Mouse (Mus musculus): Measurements from ENCODE around the gene Mapkapk3.
"Not testable (repeated sequence)": the region's sequence is repeated elsewhere in the genome, so short reads cannot be mapped to it uniquely, and the experiment has no call there.

Mapkapk3 gene

GRCm38 (mm10) chr9:107307099-107307872 is 17.6 kb upstream of the Mapkapk3 start:
- no peak for DNase-seq (ENCODE audit: low spot score in 2 of 2)

DNA sequence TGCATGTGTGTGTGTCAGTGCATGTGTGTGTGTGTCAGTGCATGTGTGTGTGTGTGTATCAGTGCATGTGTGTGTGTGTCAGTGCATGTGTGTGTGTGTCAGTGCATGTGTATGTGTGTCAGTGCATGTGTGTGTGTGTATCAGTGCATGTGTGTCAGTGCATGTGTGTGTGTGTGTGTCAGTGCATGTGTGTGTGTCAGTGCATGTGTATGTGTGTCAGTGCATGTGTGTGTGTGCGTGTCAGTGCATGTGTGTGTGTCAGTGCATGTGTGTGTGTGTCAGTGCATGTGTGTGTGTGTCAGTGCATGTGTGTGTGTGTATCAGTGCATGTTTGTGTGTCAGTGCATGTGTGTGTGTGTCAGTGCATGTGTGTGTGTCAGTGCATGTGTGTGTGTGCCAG is 17.0 kb upstream of the Mapkapk3 start:
- not testable (repeated sequence) for DNase-seq (ENCODE audit: low spot score in 2 of 2)

DNA sequence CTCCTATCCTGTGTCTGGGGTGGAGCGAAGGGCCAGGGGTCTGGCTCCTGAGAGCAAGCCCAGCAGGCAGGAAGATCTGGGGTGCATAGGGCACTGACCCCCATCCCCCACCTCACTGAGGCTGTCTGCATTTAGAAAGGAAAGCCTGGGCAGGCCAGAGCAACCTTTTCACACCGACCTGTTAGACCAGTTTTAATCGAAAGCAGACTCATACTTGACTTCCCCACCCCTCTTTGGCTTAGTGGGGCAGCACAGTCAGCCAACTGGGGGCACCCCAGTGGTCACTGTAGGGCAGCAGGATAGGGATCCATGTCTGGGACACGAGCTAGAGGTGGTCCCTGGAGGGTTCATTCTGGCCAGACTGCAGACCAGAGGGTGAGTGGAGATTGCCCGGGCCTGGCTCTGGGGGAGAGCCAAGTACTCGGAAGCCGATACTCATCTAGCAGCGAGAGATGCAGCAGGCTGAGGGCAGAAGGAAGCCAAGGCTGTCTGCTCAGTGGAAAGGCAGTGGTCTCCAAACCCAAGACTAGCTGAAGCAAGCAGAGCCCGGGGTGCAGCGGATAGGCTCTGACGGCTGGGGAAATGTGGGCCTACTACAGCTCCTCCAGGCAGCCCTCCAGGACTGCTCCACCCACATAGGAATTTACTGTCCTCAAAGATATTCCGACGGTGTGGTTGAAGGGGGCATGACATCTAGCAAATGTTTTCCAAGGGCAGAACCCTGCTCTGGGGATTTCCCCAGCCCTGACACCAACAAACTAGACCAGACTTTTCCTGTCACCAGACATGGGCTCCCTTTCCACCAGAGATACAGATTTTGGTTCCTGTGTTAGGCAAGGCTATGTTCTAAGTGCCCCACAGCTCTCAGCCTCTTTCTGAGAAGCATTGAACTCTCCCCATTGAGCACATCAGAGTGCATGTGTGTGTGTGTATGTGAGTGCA is 16.2 kb upstream of the Mapkapk3 start:
- no peak for DNase-seq (ENCODE audit: low spot score in 2 of 2)

GRCm38 (mm10) chr9:107305012-107305411 is 15.3 kb upstream of the Mapkapk3 start:
- DNase-seq (ENCODE audit: low spot score in 2 of 2): no peak

- no peak for DNase-seq (ENCODE audit: low spot score in 2 of 2)
Measured at GRCm38 (mm10) chr9:107304383-107304782, 14.7 kb upstream of the Mapkapk3 start.

DNA sequence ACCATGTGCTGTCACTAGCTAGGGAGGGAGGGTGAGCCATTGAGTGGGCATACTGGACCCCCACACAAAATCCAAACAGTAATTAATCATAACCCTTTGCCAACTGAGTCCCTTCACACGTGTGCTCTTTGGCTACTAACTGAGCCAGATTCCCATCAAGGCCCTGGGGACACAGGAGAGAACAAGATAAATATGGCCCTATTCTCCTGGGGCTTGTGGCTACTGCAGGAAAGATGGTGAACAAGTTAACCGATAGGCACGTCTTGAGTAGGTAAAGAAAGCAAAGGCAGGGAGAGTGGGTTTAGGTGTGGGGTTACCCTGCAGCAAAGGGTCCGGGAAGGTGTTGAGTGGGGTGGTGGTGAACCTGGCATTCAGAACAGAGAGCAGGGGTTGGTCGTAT is 14.2 kb upstream of the Mapkapk3 start:
- no peak for DNase-seq (ENCODE audit: low spot score in 2 of 2)

DNA sequence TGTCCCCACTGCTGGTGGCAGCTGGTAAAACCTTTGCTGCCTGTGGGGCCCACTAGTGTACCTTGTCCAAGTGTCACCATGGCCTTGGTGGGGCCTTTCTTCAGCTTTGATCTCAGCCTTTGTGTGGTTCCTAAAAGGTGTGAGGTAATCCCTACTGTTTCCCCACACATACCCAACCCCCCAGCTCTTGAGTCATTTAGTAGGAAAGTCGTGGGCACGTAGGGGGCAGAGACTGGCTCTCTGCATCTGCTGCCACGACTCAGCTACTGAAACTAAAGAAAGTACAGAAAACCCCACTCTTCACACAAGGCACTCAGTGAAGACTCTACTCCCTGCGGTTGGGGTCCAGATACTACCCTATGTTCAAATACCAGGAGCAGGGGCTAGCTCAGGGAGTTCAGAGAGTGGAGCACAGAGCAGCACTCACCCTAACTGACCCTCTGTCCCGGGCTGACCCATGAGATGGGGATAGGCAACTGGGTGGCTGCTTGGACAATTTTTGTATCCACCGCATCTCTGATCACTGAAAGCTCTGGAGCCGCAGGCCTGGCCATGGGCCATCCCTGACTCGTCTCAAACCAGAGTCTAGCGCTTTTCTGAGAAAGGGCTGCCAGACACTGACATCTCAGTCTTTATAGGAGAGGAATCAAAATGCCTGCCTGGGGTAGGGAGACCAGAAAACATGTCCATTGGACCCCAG is 13.6 kb upstream of the Mapkapk3 start:
- peak in 1 of 2 experiments; percentile 31 for DNase-seq (ENCODE audit: low spot score in 2 of 2)

GRCm38 (mm10) chr9:107302592-107302991 is 12.9 kb upstream of the Mapkapk3 start:
- no peak for DNase-seq (ENCODE audit: low spot score in 2 of 2)

GRCm38 (mm10) chr9:107301554-107302331 is 12.1 kb upstream of the Mapkapk3 start:
- no peak for DNase-seq (ENCODE audit: low spot score in 2 of 2)

DNA sequence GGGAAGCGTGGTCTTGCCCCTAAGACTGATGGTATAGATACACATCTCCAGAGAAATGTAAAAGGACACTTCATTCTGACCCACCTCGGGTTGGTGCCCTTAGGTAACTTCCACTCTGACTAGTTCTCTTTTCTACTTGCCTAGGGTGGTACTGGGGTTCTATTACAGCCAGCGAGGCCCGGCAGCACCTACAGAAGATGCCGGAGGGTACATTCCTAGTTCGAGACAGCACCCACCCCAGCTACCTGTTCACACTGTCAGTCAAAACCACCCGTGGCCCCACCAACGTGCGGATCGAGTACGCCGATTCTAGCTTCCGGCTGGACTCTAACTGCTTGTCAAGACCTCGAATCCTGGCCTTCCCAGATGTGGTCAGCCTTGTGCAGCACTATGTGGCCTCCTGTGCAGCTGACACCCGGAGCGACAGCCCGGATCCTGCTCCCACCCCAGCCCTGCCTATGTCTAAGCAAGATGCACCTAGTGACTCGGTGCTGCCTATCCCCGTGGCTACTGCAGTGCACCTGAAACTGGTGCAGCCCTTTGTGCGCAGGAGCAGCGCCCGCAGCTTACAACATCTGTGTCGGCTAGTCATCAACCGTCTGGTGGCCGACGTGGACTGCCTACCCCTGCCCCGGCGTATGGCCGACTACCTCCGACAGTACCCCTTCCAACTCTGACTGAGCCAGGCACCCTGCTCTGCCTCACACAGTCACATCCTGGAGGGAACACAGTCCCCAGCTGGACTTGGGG is 10.7 kb upstream of the Mapkapk3 start:
- no peak for DNase-seq (ENCODE audit: low spot score in 2 of 2)

- no peak for DNase-seq (ENCODE audit: low spot score in 2 of 2)
Measured at GRCm38 (mm10) chr9:107299783-107300182, 10.1 kb upstream of the Mapkapk3 start.

GRCm38 (mm10) chr9:107298876-107299275 is 9.2 kb upstream of the Mapkapk3 start:
- DNase-seq (ENCODE audit: low spot score in 2 of 2): no peak

- no peak for DNase-seq (ENCODE audit: low spot score in 2 of 2)
Measured at GRCm38 (mm10) chr9:107298059-107298780, 8.5 kb upstream of the Mapkapk3 start.

- no peak for DNase-seq (ENCODE audit: low spot score in 2 of 2)
Measured at GRCm38 (mm10) chr9:107297658-107298057, 8.0 kb upstream of the Mapkapk3 start.

- peak in 1 of 2 experiments; percentile 23 for DNase-seq (ENCODE audit: low spot score in 2 of 2)
Measured at GRCm38 (mm10) chr9:107297059-107297458, 7.4 kb upstream of the Mapkapk3 start.

DNA sequence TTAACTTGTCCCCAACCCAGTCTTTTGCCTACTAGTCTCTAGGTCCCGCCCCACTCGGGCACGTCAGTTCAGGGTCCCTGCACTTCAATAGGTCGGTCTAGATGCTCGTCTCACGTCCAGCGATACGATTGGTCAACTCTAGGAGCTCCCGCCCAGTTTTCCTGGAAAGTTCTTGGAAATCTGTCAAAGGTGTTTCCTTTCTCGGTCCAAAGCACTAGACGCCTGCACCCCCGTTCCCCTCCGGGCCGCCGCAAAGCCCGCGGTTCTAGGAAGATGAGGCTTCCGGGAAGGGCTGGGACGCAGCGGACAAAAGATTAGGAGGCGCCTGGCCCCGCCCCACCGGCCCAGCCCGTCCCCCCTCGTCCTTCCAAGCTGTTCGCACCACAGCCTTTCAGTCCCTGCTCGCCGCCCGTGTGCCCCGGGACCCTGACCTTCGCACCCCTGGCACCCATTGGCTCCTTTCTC is 6.9 kb upstream of the Mapkapk3 start:
- DNase-seq (ENCODE audit: low spot score in 2 of 2): peak; percentile 95 to 97

DNA sequence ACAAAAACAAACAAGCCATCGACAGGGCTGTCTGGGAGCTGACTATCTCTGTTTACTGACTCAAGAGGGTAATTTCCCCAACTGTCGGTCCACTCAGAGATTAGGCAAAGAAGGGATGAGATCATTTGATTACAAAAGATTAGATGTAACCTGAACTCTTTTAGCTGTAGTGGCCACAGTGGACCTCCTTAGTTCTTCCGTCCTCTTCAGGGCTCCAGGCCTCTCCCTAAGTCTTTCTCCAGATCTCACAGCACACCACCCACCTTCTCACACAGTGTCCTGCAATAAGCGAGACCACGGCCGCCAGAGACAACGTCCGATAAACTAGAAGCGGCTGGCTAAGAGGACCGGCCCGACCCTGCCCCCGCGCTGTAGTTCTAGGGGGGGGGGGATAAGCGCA is 6.4 kb upstream of the Mapkapk3 start:
- DNase-seq (ENCODE audit: low spot score in 2 of 2): no peak

- DNase-seq (ENCODE audit: low spot score in 2 of 2): no peak
Measured at GRCm38 (mm10) chr9:107296016-107296040, 6.2 kb upstream of the Mapkapk3 start, which contains the start of gene Cish. TSS of gene Cish (plus strand) at chr9:107296026.

DNA sequence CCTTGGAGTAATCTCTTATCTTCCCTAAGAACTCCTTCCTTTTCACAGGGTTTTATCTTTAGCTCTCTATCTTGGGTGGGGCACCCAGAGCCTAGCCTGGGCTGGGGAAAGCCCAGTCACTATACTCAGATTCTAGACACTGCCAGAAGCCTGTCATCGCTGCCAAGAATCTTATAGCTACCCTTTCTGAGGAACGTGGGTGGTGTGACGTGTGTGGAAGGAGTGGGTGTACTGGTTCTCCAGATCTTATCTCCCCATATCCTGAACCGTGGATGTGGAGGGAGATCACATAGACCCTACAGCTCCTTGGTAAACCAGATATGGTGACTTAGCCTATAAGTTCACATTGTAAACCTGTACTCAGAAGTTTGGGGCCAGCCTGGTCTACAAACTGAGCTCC is 5.9 kb upstream of the Mapkapk3 start:
- DNase-seq (ENCODE audit: low spot score in 2 of 2): peak; percentile 61 to 74

- DNase-seq (ENCODE audit: low spot score in 2 of 2): peak; percentile 79 to 83
Measured at GRCm38 (mm10) chr9:107294249-107294648, 4.6 kb upstream of the Mapkapk3 start.
